Mouse (Mus musculus): ENCODE data around the gene BC004004.

GRCm38 (mm10) chr17:29315672-29316465 is 47.3 kb downstream of the BC004004 start:
- no peak for TF ChIP-seq CTCF (IDR thresholded peaks at IDR 0.05; ENCODE audit: borderline replicate concordance, insufficient read depth, low read depth, low read length)
- no peak for TF ChIP-seq POLR2A (IDR thresholded peaks at IDR 0.05; ENCODE audit: borderline replicate concordance, insufficient read depth, low read length)

Data from cerebellum, adult 2 months (tissue).